Mouse (Mus musculus) lung, postnatal 10 days (tissue): ENCODE measurements around the gene Zfp750.

Experiments
- DNase-seq: peaks from one replicate; pipeline ENCODE4 v3.0.0; 2021

Gene Zfp750

GRCm38 (mm10) chr11:121536528-121536927 is 17.4 kb upstream of the Zfp750 start:
- DNase-seq = no peak

GRCm38 (mm10) chr11:121529747-121530146 is 10.6 kb upstream of the Zfp750 start:
- DNase-seq = no peak

GRCm38 (mm10) chr11:121524191-121524590 is 5.1 kb upstream of the Zfp750 start:
- DNase-seq = no peak

GRCm38 (mm10) chr11:121522156-121522762 is 3.1 kb upstream of the Zfp750 start:
- DNase-seq = no peak

GRCm38 (mm10) chr11:121520761-121521160 is 1.6 kb upstream of the Zfp750 start:
- DNase-seq = no peak

GRCm38 (mm10) chr11:121519703-121520102 is 570 bp upstream of the Zfp750 start:
- DNase-seq = no peak

GRCm38 (mm10) chr11:121517687-121518465 is 1.3 kb downstream of the Zfp750 start:
- DNase-seq = peak; percentile 22

- no peak for DNase-seq
Observed at GRCm38 (mm10) chr11:121516906-121517305, 2.2 kb downstream of the Zfp750 start.

- DNase-seq = no peak
Observed at GRCm38 (mm10) chr11:121515996-121516395, 3.1 kb downstream of the Zfp750 start.

- DNase-seq = no peak
Observed at GRCm38 (mm10) chr11:121512896-121513572, 6.1 kb downstream of the Zfp750 start.

- DNase-seq = no peak
Observed at GRCm38 (mm10) chr11:121510512-121511246, 8.5 kb downstream of the Zfp750 start.

GRCm38 (mm10) chr11:121508478-121508877 is 10.7 kb downstream of the Zfp750 start:
- DNase-seq = no peak

GRCm38 (mm10) chr11:121502000-121502860 is 16.9 kb downstream of the Zfp750 start:
- peak; percentile 35 for DNase-seq

GRCm38 (mm10) chr11:121501525-121501924 is 17.6 kb downstream of the Zfp750 start:
- no peak for DNase-seq

- no peak for DNase-seq
Observed at GRCm38 (mm10) chr11:121500595-121500994, 18.5 kb downstream of the Zfp750 start.

GRCm38 (mm10) chr11:121490651-121491050 is 28.5 kb downstream of the Zfp750 start:
- no peak for DNase-seq

- no peak for DNase-seq
Observed at GRCm38 (mm10) chr11:121485882-121486281, 33.3 kb downstream of the Zfp750 start.

GRCm38 (mm10) chr11:121481129-121481528 is 38.0 kb downstream of the Zfp750 start:
- no peak for DNase-seq

GRCm38 (mm10) chr11:121479476-121480203 is 39.5 kb downstream of the Zfp750 start:
- DNase-seq = no peak

- DNase-seq = peak; percentile 86
Observed at GRCm38 (mm10) chr11:121475699-121476415, 43.3 kb downstream of the Zfp750 start.

GRCm38 (mm10) chr11:121474831-121475230 is 44.3 kb downstream of the Zfp750 start:
- no peak for DNase-seq
